Mouse (Mus musculus): ENCODE data around the gene Adgrg1. TPM values are rescaled to one million over a fixed set of nuclear protein-coding genes. Genes with fewer than 3 reads are reported as not detected.

The Adgrg1 gene
- polyA plus RNA-seq, 1 experiment from 2014 or later, result 11.1 TPM

- peaks cover 4% of the 10 kb centered on the region; the same call in 1 of the 2 replicates for H3K4me1 ChIP-seq (ENCODE audit: control insufficient read depth, insufficient read depth, low read length)
- no peak overlapping the region for H3K4me2 ChIP-seq (ENCODE audit: low read depth, severe bottlenecking)
- WGBS, result 80% methylated on average over 6 of the region's 6 CpGs
- H3K9me3 ChIP-seq (ENCODE audit: control insufficient read depth, low read length), result no peaks in the 10 kb centered on the region
- H3K4me3 ChIP-seq (ENCODE audit: low read depth, low read length), result no peak overlapping the region
- no peak overlapping the region for H3K27ac ChIP-seq (replicated peaks; ENCODE audit: low read depth, low read length)
- H3K36me3 ChIP-seq (ENCODE audit: control insufficient read depth, insufficient read depth, low read length), result no peaks in the 10 kb centered on the region; the same call in 1 of the 2 replicates
- no peak overlapping the region for H3K9ac ChIP-seq (ENCODE audit: low read length)
- ATAC-seq (ENCODE audit: insufficient number of reproducible peaks, low FRiP score, low TSS enrichment, low read depth) (no peak), DNase-seq (ENCODE audit: low spot score) (no peak)
- no peaks in the 10 kb centered on the region for H3K27me3 ChIP-seq (ENCODE audit: control insufficient read depth, insufficient read depth, low read length)
These were observed 14.1 kb downstream of the Adgrg1 start for GRCm38 (mm10) chr8:94988619-94989018.

GRCm38 (mm10) chr8:94989711-94990110 lies 15.2 kb downstream of the Adgrg1 start:
- Histone ChIP-seq H3K36me3 (ENCODE audit: control insufficient read depth, insufficient read depth, low read length) (no peaks in the 10 kb centered on the region; the same call in 1 of the 2 replicates), H3K4me3 (ENCODE audit: low read depth, low read length) (no peak overlapping the region), H3K27me3 (ENCODE audit: control insufficient read depth, insufficient read depth, low read length) (no peaks in the 10 kb centered on the region), H3K27ac (replicated peaks; ENCODE audit: low read depth, low read length) (no peak overlapping the region), H3K9me3 (ENCODE audit: control insufficient read depth, low read length) (no peaks in the 10 kb centered on the region), H3K9ac (ENCODE audit: low read length) (no peak overlapping the region), H3K4me1 (ENCODE audit: control insufficient read depth, insufficient read depth, low read length) (peaks cover 10% of the 10 kb centered on the region; the same call in 1 of the 2 replicates), H3K4me2 (ENCODE audit: low read depth, severe bottlenecking) (no peak overlapping the region)
- ATAC-seq (ENCODE audit: insufficient number of reproducible peaks, low FRiP score, low TSS enrichment, low read depth) (no peak), DNase-seq (ENCODE audit: low spot score) (no peak)
- 89% methylated on average over 4 of the region's 4 CpGs for WGBS

- Histone ChIP-seq H3K4me3 (ENCODE audit: low read depth, low read length) (no peak overlapping the region), H3K27me3 (ENCODE audit: control insufficient read depth, insufficient read depth, low read length) (no peaks in the 10 kb centered on the region), H3K4me1 (ENCODE audit: control insufficient read depth, insufficient read depth, low read length) (peaks cover 14% of the 10 kb centered on the region; the same call in 1 of the 2 replicates), H3K9ac (ENCODE audit: low read length) (no peak overlapping the region), H3K27ac (replicated peaks; ENCODE audit: low read depth, low read length) (no peak overlapping the region), H3K36me3 (ENCODE audit: control insufficient read depth, insufficient read depth, low read length) (no peaks in the 10 kb centered on the region; the same call in 1 of the 2 replicates), H3K4me2 (ENCODE audit: low read depth, severe bottlenecking) (no peak overlapping the region), H3K9me3 (ENCODE audit: control insufficient read depth, low read length) (no peaks in the 10 kb centered on the region)
- DNase-seq (ENCODE audit: low spot score) (no peak), ATAC-seq (ENCODE audit: insufficient number of reproducible peaks, low FRiP score, low TSS enrichment, low read depth) (no peak)
- WGBS, result 55% methylated on average over 11 of the region's 11 CpGs
These were observed 16.3 kb downstream of the Adgrg1 start for GRCm38 (mm10) chr8:94990598-94991453.

GRCm38 (mm10) chr8:94991454-94991994 lies 17.0 kb downstream of the Adgrg1 start:
- peaks cover 14% of the 10 kb centered on the region; the same call in 1 of the 2 replicates for H3K4me1 ChIP-seq (ENCODE audit: control insufficient read depth, insufficient read depth, low read length)
- H3K9me3 ChIP-seq (ENCODE audit: control insufficient read depth, low read length), result no peaks in the 10 kb centered on the region
- no peaks in the 10 kb centered on the region for H3K27me3 ChIP-seq (ENCODE audit: control insufficient read depth, insufficient read depth, low read length)
- no peak overlapping the region for H3K27ac ChIP-seq (replicated peaks; ENCODE audit: low read depth, low read length)
- ATAC-seq (ENCODE audit: insufficient number of reproducible peaks, low FRiP score, low TSS enrichment, low read depth), result no peak
- H3K4me2 ChIP-seq (ENCODE audit: low read depth, severe bottlenecking), result no peak overlapping the region
- no peak overlapping the region for H3K4me3 ChIP-seq (ENCODE audit: low read depth, low read length)
- DNase-seq (ENCODE audit: low spot score), result no peak
- no peaks in the 10 kb centered on the region; the same call in 1 of the 2 replicates for H3K36me3 ChIP-seq (ENCODE audit: control insufficient read depth, insufficient read depth, low read length)
- 87% methylated on average over 9 of the region's 9 CpGs for WGBS
- no peak overlapping the region for H3K9ac ChIP-seq (ENCODE audit: low read length)

GRCm38 (mm10) chr8:94992010-94992409 lies 17.5 kb downstream of the Adgrg1 start:
- no peak for ATAC-seq (ENCODE audit: insufficient number of reproducible peaks, low FRiP score, low TSS enrichment, low read depth)
- no peaks in the 10 kb centered on the region for H3K27me3 ChIP-seq (ENCODE audit: control insufficient read depth, insufficient read depth, low read length)
- no peak overlapping the region for H3K9ac ChIP-seq (ENCODE audit: low read length)
- H3K4me1 ChIP-seq (ENCODE audit: control insufficient read depth, insufficient read depth, low read length), result peaks cover 14% of the 10 kb centered on the region; the same call in 1 of the 2 replicates
- no peak for DNase-seq (ENCODE audit: low spot score)
- H3K4me3 ChIP-seq (ENCODE audit: low read depth, low read length), result no peak overlapping the region
- no peaks in the 10 kb centered on the region; the same call in 1 of the 2 replicates for H3K36me3 ChIP-seq (ENCODE audit: control insufficient read depth, insufficient read depth, low read length)
- H3K4me2 ChIP-seq (ENCODE audit: low read depth, severe bottlenecking), result no peak overlapping the region
- no peak overlapping the region for H3K27ac ChIP-seq (replicated peaks; ENCODE audit: low read depth, low read length)
- WGBS, result 81% methylated on average over 4 of the region's 4 CpGs
- H3K9me3 ChIP-seq (ENCODE audit: control insufficient read depth, low read length), result no peaks in the 10 kb centered on the region

GRCm38 (mm10) chr8:94992534-94992933 lies 18.0 kb downstream of the Adgrg1 start:
- H3K4me3 ChIP-seq (ENCODE audit: low read depth, low read length), result no peak overlapping the region
- WGBS, result 70% methylated on average over 5 of the region's 5 CpGs
- no peak overlapping the region for H3K9ac ChIP-seq (ENCODE audit: low read length)
- H3K4me1 ChIP-seq (ENCODE audit: control insufficient read depth, insufficient read depth, low read length), result peaks cover 14% of the 10 kb centered on the region; the same call in 1 of the 2 replicates
- no peak for DNase-seq (ENCODE audit: low spot score)
- no peaks in the 10 kb centered on the region for H3K9me3 ChIP-seq (ENCODE audit: control insufficient read depth, low read length)
- no peak for ATAC-seq (ENCODE audit: insufficient number of reproducible peaks, low FRiP score, low TSS enrichment, low read depth)
- no peak overlapping the region for H3K4me2 ChIP-seq (ENCODE audit: low read depth, severe bottlenecking)
- no peaks in the 10 kb centered on the region for H3K27me3 ChIP-seq (ENCODE audit: control insufficient read depth, insufficient read depth, low read length)
- no peaks in the 10 kb centered on the region for H3K36me3 ChIP-seq (ENCODE audit: control insufficient read depth, insufficient read depth, low read length)
- H3K27ac ChIP-seq (replicated peaks; ENCODE audit: low read depth, low read length), result no peak overlapping the region

- Histone ChIP-seq H3K9me3 (ENCODE audit: control insufficient read depth, low read length) (no peaks in the 10 kb centered on the region), H3K4me2 (ENCODE audit: low read depth, severe bottlenecking) (no peak overlapping the region), H3K27ac (replicated peaks; ENCODE audit: low read depth, low read length) (no peak overlapping the region), H3K4me1 (ENCODE audit: control insufficient read depth, insufficient read depth, low read length) (peaks cover 14% of the 10 kb centered on the region; the same call in 1 of the 2 replicates), H3K4me3 (ENCODE audit: low read depth, low read length) (no peak overlapping the region), H3K9ac (ENCODE audit: low read length) (no peak overlapping the region), H3K27me3 (ENCODE audit: control insufficient read depth, insufficient read depth, low read length) (no peaks in the 10 kb centered on the region), H3K36me3 (ENCODE audit: control insufficient read depth, insufficient read depth, low read length) (no peaks in the 10 kb centered on the region)
- DNase-seq (ENCODE audit: low spot score), result no peak
- 72% methylated on average over 9 of the region's 9 CpGs for WGBS
- ATAC-seq (ENCODE audit: insufficient number of reproducible peaks, low FRiP score, low TSS enrichment, low read depth), result no peak
These were observed 18.6 kb downstream of the Adgrg1 start for GRCm38 (mm10) chr8:94992996-94993724.

- ATAC-seq (ENCODE audit: insufficient number of reproducible peaks, low FRiP score, low TSS enrichment, low read depth), result peak; percentile 69; the same call in 1 of the 2 replicates
- peaks cover 14% of the 10 kb centered on the region; the same call in 1 of the 2 replicates for H3K4me1 ChIP-seq (ENCODE audit: control insufficient read depth, insufficient read depth, low read length)
- no peaks in the 10 kb centered on the region for H3K36me3 ChIP-seq (ENCODE audit: control insufficient read depth, insufficient read depth, low read length)
- no peak overlapping the region for H3K27ac ChIP-seq (replicated peaks; ENCODE audit: low read depth, low read length)
- H3K4me3 ChIP-seq (ENCODE audit: low read depth, low read length), result no peak overlapping the region
- peak; percentile 88 for DNase-seq (ENCODE audit: low spot score)
- peak overlapping the region; percentile 34 for H3K4me2 ChIP-seq (ENCODE audit: low read depth, severe bottlenecking)
- H3K9ac ChIP-seq (ENCODE audit: low read length), result peak overlapping the region; percentile 50
- no peaks in the 10 kb centered on the region for H3K27me3 ChIP-seq (ENCODE audit: control insufficient read depth, insufficient read depth, low read length)
- WGBS, result 2% methylated on average over 14 of the region's 14 CpGs
- no peaks in the 10 kb centered on the region for H3K9me3 ChIP-seq (ENCODE audit: control insufficient read depth, low read length)
These were observed 19.5 kb downstream of the Adgrg1 start for GRCm38 (mm10) chr8:94994006-94994405.

Measured in limb, embryonic 11.5 days (tissue).